Mouse (Mus musculus) cerebral cortex, adult 2 months (tissue): Measurements from ENCODE around the gene B3gat2.

ENCODE experiments used
- WGBS: fragments of 180-500 bp; shearing (Covaris S2); methylation state at CpG from one replicate; pipeline ENCODE4 v1.1.7; 2018; 5-methylcytosine and 5-hydroxymethylcytosine counted together

Gene B3gat2

GRCm38 (mm10) chr1:23761502-23762135 is at the start of gene B3gat2:
Gene B3gat2 (plus strand): TSS chr1:23761753.
- 1% methylated on average over 34 of the region's 34 CpGs for WGBS

GRCm38 (mm10) chr1:23720326-23720725 is 41.2 kb upstream of the B3gat2 start:
- WGBS: 88% methylated on average over 8 of the region's 8 CpGs

DNA sequence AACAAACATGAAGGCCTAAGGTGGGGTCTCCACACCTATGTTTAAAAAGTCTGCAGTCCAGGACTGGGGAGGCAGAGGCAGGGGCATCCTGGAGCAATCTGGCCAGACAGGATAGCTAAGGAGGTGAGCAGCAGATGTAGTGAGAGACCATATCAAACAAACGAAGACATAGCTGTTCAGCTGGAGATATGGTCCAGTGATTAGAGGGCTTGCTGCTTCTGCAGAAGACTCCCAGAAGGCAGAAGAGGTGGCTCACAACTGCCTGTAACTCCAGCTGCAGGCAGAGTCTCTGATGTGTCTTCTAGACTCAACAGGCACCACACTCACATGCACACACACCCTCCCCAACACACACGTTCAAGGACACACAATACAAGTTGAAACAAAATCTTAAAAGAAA is 40.5 kb upstream of the B3gat2 start:
- whole genome bisulfite sequencing: 75% methylated on average over 2 of the region's 2 CpGs

DNA sequence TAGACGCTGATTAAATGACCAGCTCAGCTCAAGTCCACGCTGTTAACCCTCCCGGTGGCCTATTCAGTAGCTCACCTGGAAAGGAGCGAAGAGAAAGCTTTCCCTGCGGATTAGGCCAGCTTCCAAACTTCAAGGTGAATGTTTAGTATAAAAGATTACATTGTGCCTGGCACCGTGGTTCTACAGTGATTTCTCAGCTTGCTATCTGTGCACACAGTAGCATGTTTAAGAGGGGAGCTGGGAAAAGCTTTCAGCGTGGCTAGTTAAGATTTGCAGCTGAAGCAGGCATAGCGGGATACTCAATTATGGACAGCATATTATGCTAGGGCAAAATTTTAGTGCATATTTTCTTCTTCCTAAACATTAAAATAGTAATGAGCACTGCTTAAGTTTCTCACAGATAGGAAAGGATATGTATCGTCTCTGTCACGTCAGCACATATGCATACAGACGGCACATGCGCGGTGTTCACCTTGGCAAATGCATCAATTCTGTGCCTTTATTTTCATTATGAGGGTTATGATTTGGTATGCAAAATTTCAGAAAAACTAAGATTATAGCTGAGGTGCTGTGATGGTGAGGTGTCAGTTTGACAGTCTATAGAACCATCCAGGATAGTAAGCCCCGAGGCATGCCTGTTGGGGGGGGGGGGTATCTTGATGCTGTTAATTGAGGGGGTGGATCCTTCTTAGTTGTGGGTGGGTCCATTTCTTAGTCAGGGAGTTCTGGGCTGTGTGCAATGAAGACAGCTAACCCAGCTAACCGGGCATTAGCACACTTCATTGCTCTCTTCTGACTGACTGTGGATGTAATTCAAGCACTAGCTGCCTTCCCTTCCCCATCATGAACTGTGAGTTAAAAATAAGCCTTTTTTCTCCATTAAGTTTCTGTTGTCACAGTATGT is 38.8 kb upstream of the B3gat2 start:
- WGBS: 62% methylated on average over 15 of the region's 15 CpGs

GRCm38 (mm10) chr1:23731324-23731723 is 30.2 kb upstream of the B3gat2 start:
- 65% methylated on average over 5 of the region's 5 CpGs for WGBS

- 60% methylated on average over 3 of the region's 3 CpGs for WGBS
Measured at GRCm38 (mm10) chr1:23750864-23751532, 10.6 kb upstream of the B3gat2 start.

DNA sequence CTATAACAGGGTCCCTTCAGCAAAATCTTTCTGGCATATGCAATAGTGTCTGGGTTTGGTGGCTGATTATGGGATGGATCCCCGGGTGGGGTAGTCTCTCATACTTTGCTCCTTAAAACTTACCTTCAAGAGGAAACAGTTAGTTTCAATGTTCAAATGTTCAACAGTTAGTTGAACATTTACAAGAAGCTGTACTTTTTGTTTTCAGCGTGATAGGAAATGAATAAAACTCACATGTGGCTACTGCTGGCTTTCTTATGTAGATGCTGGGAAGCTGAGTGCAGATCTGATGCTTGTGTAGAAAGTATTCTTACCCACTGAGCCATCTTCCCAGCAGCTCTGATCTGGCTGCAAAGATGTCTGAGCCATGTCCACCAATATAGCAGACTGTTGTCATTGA is 8.5 kb upstream of the B3gat2 start:
- WGBS: 84% methylated on average over 2 of the region's 2 CpGs

- 95% methylated on average over 6 of the region's 6 CpGs for WGBS
Measured at GRCm38 (mm10) chr1:23753591-23753990, 8.0 kb upstream of the B3gat2 start.

GRCm38 (mm10) chr1:23754340-23754739 is 7.2 kb upstream of the B3gat2 start:
- 90% methylated on average over 1 of the region's 1 CpGs for WGBS

- 100% methylated on average over 1 of the region's 1 CpGs for WGBS
Measured at GRCm38 (mm10) chr1:23754967-23755366, 6.6 kb upstream of the B3gat2 start.

DNA sequence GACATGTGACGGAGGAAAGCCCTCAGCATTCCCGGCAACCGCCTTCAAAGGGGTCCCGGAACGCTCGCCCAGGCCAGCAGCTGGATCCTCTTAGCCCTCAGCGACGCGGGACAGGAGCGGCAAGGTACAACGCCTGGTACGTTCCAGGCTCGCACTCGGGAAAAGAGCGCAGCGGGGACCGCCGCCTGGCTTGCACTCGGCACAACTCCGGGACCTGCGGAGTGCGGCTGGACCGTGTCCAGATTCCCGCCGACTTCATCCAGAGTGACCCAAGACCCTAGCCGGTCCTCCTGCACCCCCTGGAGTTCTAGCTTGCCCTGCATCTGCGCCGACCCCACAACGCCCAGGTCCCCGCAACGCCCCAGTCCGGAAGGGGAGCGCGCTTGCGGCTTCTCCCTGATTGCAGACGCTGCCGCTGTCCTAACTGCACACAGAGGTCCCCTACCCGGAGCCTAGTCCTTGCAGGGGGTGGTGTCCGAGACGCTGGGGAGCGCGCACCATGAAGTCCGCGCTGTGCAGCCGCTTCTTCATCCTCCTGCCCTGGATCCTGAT is 659 bp downstream of the B3gat2 start:
- under 1% methylated on average over 45 of the region's 45 CpGs for WGBS

DNA sequence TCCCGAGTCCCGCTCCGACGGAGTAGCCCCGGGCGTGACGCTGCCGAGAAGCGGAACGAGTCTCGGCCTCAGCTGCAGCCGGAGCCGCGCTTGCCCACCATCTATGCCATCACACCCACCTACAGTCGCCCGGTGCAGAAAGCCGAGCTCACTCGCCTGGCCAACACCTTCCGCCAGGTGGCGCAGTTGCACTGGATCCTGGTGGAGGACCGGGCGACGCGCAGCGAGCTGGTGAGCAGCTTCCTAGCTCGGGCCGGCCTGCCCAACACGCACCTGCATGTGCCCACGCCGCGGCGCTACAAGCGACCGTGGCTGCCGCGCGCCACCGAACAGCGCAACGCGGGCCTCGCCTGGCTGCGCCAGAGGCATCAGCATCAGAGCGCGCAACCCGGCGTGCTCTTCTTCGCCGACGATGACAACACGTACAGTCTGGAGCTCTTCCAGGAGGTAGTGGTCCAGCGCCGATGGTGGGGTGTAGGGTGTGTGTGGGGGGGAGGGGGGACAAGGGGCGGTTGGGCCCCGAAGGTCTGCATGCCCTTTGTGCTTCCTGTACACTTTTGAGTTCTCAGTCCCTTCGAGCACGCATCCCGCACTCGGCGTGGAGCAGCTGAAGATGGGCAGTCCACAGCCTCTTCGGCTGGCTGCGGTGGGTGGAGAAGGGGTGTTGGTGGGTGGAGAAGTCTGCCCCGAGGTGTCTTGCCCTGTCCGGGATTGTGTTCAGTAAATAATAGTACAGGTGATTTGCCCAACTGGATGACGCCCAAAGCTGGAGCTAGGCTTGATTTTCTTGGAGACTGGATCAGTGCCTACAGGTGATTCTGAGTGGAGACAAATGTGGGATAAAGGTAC is 1.5 kb downstream of the B3gat2 start:
- 1% methylated on average over 65 of the region's 65 CpGs for WGBS

GRCm38 (mm10) chr1:23763726-23764125 is 2.2 kb downstream of the B3gat2 start:
- 5% methylated on average over 7 of the region's 7 CpGs for WGBS

DNA sequence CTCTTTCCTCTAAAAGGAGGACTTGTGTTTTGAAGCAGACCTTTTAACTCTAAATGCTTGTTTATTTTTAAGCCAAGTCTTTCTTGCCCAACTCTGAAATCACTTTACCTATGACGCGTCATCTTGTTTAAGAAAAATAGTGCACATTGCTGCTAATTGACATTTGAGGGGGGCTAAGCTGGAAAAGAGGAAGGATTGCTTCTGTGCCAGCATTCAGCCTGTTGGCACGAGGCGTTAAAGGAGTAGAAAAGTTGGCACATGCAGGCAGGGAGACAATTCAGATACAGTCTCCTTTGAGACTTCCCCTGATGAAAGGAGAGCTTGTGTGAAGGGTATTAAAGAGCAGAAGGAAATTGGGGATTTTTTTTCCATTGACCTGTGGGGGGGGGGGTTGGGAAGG is 3.2 kb downstream of the B3gat2 start:
- WGBS: 57% methylated on average over 4 of the region's 4 CpGs

DNA sequence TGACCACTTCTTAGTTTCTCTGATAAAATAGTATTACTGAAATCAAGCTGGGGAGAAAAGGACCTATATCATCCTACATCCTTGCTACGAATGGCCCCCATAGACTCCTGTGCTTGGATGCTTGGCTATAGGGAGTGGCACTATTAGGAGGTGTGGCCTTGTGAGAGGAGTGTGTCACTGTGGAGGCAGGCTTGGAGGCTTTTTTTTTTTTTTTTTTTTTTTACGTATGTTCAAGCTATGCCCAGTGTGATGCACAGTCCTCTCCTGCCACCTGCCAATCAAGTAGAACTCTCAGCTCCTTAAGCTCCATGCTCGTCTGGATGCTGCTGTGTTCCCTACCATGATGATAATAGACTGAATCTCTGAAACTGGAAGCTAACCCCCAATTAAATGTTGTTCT is 11.5 kb downstream of the B3gat2 start:
- 70% methylated on average over 3 of the region's 3 CpGs for WGBS

DNA sequence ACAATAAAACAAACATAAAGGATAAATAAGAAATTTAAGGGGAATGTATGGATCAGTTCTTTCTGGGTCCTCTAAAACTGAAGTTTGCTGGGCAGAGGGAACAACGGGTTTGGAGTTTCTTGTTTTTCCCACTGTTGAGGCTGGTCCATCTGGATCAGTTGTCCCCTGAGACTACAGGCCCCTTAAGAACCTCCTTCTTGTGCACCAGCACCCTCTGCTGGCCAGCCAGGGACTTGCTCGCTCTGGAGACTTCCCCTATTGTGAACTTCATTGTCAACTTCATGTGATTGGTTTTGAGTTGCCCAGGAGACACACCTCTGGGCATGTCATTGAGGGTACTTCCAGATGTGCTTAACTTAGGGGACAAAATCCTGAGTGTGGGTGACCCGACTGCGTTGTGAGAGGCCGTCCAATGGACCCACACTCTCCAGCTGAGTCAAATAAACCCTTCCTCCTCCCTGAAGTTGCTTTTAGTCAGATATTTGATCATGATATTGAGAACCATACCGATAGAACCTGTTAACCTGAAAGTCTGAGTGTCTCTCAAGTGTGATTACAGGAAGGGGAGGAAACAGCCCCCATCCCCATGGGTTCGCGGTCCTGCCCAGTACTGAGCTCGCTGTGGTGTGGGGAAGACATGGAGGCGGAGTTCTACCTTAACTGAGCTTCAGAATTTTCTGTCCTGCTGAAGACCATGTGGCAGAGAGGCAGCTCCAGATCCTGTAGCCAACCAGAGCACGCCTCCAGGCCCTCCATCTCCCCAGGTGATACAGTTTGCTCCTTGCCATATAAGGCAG is 31.4 kb downstream of the B3gat2 start:
- 62% methylated on average over 11 of the region's 11 CpGs for WGBS

DNA sequence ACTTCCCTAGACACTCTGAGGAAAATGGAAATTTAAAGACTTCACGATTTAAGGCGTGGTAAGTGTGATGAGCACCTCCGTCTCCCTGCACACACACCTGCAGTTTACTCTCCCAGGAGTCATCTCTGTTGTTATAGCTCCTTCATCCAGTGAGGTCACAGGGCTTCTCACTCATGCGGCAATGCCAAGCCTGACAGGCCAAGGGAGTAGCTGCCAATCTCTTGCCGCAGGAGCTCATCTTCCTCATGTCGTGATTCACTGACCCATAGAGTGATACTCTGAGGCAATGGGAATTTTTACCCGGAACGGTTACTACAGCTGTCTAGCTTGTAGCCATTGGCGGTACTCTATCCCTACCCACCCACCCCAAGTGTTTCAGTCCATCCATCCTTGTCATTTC is 36.8 kb downstream of the B3gat2 start:
- 93% methylated on average over 9 of the region's 9 CpGs for WGBS

- 45% methylated on average over 5 of the region's 5 CpGs for WGBS
Measured at GRCm38 (mm10) chr1:23821615-23822014, 60.1 kb downstream of the B3gat2 start.

DNA sequence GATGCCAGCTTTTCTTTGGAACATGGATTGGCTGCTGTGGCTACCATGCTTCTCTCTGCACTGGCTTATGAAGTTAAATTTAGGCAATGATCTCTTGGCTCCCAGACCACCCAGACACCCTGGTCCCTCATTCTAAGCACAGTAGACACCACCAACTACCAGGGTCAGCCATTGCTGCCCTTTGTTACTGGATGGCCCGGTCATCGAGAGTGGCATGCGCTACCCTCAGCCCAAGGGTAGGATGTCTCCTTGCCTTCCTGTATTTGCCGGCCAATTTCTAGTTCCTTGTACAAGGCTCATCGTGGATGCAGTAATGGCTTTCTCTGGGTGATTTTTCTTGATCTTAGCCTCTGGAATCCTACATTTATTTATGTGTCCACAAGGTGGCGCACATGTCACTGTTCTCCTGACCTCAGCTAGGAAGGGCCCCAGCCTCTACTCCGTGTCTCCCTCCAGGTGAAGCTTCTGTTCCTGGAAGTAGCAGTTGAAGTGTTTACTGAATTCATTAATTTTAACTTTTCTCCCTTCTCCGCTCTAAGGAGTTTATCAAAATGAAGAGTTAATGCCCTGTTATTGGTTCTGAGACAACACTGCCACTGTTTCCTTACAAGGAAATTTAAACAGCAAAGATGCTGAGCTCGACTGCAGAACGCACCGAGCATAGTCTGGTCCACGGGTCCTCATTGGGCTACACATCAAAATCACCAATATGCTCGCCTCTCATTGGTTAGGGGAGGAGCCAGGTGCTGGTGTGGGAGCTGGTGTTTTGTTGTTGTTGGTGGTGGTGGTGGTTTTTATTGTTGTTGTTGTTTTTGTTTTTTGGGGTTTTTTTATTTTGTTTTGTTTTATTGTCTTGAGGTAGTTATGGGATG is 65.6 kb downstream of the B3gat2 start:
- 32% methylated on average over 13 of the region's 13 CpGs for WGBS

DNA sequence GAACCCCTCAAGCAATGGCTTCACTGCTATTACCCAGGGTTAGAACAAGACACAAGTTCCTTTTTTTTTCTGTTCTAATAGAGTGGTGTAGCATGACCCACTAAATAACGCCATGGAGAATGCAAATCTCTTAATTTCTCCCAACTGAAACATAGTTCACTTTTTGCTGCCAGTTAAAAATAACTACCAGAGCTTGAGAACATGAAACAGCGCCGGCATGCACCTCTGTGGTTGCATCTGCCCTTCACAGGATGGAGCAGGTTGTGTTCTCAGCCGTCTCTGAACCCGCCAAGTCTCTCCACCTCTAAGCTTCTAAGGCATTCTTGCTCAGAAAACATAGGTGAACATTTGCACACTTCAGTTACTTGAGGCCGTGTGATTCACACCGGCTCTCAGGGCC is 72.7 kb downstream of the B3gat2 start:
- WGBS: 54% methylated on average over 7 of the region's 7 CpGs
